Mouse (Mus musculus): Measurements from ENCODE around the gene Myo3b.

Myo3b gene

DNA sequence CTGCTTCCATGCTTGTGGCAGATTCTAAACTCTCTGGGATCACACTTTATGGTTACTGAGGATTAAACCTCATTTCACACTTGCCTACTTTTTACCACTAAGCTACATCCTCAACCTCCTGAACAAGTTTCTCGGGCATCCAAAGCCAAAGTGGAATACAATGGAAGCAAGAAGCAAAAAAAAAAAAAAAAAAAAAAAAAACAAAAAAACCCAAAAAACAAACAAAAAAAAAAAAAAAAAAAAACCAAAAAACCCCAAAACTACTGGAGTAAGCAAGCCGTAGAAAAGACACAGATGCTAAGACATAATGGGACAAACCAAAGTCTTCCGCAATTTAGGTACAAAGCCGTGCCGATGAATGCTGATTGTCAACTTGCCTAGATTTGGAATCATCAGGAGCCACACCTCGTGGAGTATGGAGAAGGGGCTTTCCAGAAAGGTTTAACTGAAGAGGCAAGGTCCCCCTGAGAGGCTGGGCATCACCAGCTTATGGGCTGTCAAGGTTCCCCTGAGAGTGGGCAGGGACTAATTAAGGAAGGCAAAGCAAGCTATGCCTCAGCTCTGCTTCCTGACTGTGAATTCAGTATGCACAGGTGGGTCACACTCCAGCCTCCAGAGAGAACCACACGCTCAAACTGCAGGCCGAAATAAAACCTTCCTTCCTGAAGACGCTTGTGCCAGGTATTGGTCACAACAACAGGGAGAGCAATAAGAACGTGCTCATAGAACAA, 313.7 kb downstream of the Myo3b start:
- DNase-seq (ENCODE audit: low spot score in 2 of 2), result no peak

DNA sequence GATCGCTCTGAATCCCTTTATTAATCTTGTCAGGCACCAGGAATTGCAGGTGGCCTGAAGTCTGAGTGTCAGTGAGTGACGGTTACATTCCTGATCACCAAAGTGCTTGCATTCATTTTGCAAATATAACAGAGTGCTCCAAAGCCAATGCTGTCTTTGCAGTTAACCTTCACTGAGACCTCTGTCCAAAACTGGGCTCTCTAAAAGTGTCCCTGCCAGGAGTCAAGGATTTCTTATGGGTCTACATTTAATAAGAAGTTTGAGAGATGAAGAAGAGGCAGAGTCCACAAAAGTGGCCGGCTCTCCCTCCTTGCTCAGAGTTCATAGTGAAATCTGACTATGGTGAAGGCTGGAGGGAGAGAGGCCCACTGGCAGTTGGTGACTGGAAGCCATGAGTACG, 315.1 kb downstream of the Myo3b start:
- DNase-seq (ENCODE audit: low spot score in 2 of 2), result no peak

DNA sequence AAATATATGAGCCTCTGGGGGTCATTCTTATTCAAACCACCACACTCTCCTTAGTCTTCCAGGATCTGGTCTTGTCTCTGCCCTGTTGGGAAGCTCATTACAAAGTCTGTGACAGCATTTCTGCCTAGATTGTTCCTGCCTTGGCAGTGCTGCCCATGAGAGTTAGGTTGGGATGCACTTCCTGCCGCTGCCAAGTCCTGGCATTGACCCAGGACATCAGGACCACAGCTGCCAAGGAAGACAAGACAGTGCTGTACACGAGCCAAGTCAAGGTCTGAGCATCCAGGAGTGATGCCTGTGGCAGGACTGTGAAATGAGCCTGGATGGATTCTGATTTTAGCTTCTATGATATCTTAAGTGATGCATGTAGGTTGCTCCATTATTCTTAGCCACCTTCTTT, 316.1 kb downstream of the Myo3b start:
- DNase-seq (ENCODE audit: low spot score in 2 of 2), result no peak

DNA sequence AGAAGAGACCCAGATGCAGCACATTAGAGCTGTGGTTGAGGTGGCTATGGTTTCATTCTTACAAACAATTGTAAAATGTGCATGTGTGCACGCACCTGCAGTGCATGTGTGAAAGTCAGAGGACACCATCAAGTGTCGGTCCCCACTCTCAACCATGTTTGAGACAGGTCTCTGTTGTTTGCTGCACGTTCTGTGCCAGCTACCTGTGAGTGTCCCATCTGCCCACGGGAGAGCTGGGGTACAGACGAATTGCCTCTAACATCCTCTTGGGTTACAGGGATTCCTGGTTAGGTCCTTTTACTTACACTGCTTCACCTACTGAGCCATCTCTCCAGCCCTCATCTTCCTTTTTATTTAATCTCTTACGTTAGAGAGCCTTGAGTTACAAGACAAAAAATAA, 330.5 kb downstream of the Myo3b start:
- no peak for DNase-seq (ENCODE audit: low spot score in 2 of 2)

DNA sequence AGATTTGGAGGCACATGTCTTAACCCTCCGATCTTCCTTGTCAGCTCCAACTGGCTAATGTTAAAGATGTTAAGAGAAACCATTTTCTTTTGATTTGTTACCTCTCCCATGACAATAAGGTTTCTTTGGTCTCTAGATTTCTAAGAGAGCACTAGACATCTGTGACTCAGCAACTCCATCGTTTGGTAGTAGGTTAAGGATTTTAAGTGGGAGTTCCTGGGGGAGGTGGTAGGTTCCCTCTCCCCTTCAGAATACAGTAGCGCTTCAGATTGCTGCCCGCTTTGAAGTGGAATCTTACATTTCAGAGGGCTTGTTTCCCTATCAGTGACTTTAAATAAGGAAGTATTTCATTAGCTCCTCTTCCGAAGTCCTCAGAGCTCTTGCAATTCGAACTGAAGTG, 340.4 kb downstream of the Myo3b start:
- DNase-seq (ENCODE audit: low spot score in 2 of 2), result no peak

DNA sequence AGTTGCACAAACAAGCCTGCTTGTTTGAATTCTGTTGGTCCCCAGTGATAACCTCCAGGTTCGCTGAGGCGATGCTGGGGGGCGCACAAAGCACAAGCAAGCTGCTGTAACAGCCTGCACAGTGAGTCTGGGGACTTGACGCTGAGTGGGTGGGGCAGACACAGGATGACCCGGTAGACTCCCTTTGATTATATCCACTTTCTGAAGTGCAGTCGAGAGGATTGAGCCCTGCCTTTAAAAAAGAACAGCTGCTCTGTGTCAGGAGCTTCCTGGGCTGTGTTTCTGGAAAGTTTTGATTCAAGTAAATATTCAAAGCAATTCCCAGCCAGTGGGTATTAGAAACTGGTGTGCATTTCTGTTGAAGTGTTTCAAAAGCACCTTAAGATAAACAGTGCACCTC, 341.0 kb downstream of the Myo3b start:
- DNase-seq (ENCODE audit: low spot score in 2 of 2), result no peak

DNA sequence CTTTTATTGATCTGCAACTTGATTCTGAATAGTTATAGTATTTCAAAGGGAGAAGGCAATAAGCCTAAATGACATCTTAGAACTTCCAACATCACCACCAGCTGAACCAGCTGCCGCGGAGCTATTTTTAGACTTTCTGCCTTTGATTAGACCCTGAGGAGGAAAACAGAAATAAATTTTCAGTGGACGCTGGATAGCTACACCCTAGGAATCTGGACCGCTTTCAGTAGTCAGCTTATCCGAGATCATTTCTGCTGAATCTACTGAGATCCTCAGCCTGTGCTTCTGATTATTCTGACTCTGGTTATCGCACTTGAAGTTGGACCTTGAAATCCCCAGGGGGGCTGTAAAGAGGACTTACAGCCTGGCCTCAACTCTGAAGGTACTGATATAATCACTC, 349.7 kb downstream of the Myo3b start:
- DNase-seq (ENCODE audit: low spot score in 2 of 2), result no peak

DNA sequence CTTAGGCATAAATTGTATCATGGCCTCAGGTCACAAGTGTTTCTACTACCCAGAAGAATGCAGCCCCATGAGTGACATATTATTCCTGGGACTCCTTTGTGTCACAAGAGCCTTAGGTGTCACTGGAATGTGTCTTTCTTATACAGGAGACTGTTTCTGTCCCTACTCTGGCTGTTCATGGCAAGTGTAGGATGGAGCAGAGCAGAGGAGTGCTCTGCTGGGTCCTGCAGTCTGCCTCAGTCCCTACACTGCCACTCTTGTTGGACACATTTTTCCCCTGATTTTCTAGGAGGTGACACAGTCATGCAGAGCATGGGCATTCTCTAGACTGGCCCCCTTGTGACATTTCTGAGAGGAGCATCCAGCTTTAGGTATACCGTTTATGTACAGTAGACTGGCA, 350.2 kb downstream of the Myo3b start:
- DNase-seq (ENCODE audit: low spot score in 2 of 2), result no peak

DNA sequence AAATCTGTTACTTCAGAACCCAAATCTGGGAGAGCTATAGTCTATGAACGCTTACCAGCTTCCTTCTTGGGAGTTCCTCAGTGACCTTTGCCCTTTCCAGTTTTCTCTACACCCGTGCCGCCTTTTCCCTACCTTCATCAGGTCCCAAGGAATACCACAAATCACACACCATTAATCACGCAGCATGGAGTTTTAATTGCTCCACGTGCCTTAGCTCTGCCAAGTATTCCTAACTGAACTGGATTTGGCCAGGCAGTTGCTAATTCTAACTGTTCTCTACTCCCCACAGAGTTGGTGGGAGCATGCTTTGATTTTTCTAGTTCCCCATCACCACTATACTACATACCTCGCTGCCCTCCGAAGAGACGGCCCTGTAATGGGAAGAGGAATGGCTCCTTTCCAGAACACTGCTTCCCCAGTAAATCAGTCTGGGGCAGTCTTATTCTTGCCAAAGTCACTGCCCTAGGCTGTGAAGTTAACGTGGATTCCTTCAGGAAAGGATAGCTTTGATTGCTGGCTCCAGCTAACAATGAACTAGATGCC, 358.9 kb downstream of the Myo3b start:
- DNase-seq (ENCODE audit: low spot score in 2 of 2), result no peak

DNA sequence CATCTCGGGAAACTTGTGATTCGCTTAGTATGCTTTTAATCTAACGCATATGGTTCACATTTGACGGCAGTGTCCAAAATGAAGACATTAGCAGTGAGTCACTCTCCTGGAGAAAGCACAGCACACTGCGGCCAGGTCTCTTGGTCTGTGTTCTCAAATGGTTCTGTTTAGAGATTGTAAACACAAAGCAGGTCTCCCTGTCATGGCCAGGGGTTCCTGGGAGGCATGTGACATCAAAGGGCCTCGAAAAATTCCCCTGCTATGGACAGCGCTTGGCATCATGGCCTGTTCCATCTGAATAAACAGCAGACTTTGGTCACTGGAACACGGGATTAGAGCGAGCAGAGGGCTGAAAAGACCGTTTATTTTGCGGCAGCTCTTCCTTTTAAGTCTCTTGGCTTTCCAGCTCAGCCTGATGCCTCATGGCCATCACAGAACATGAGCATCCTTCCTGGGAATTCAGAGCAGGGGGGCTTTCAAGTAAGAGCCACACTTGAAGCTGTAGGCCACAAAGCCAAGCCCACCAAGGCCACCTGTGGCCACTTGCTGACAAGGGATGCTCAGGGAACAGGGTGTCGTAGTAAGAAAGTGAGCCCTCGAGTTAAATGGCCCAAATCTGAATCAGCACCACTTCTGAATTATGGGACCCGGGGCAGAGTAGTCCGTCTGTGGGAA, 360.7 kb downstream of the Myo3b start:
- peak in 1 of 2 experiments; percentile 44 for DNase-seq (ENCODE audit: low spot score in 2 of 2)

DNA sequence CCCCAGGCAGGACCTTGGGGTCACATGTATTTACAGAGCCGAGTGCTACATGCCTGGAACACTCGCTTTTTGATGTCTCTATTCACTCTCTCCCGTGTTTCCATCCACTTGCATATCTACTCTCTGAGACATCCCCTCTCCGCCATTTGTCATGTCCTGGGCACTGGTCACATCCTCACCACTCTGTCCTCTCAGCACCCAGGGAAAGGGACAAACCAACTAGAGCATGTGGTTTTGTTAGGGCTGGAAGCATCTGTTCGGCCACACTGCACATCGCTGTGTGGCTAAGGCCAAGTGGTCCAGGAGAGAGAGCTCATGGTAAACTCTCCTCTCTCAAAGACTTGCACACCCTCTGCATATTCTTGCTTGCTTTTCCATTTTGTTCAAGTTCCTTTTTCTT, 361.4 kb downstream of the Myo3b start:
- DNase-seq (ENCODE audit: low spot score in 2 of 2), result peak in 1 of 2 experiments; percentile 19

DNA sequence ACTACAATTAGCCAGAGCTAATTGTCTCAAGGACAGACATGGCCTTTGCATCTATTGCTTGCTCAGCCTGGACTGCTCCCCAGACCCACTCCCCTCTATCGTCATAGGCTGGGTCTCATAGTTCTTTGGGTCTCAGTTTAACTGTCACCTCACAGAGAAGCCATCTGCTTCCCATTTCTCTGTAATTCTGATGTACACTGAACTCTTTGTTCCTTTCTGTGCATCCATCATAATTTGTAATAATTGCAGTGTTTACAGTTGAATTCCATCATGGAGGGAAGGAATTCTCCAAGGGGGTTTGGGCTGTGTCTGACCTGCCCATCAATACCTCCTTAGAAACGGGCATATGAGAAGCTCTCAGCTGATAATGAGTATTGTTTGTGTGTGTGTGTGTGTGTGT, 365.4 kb downstream of the Myo3b start:
- DNase-seq (ENCODE audit: low spot score in 2 of 2), result peak in 1 of 2 experiments; percentile 13

DNA sequence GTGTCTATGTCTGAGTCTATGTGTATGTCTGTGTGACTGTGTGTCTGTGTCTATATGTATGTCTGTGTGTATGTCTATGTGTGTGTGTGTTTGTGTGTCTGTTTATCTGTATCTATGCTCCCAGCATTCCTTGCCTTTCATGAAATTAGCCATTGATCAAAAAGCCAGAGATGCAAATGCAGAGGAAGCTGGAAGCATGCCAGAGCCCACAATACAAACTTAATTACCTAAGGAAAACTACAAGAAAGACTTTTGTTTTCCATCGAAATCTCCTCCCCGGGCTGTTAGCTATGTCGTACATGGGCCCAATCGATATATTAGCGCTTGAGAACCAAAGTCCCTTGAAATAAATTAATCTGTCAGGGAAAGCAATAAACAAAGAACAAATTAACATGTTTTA, 367.9 kb downstream of the Myo3b start:
- DNase-seq (ENCODE audit: low spot score in 2 of 2), result peak in 1 of 2 experiments; percentile 10

DNA sequence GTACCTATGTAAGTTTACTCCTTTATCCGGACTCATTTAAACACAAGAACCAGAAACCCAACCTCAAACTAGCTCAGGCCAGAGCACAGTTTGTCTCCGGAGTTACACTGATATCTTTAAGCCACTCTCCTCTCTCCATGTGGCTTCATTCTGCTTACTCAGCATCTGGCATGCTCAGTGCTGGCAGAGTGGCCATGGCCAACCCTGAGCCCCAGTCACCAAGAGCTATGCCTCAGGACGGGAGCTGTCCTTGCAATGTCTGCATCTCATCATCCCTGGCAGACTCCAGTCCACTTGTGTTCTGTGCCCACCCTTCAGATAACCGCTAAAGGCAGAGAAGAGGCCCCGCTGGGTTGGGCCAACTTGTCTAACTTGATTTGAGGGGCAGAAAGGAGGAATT, 368.8 kb downstream of the Myo3b start:
- DNase-seq (ENCODE audit: low spot score in 2 of 2), result no peak

DNA sequence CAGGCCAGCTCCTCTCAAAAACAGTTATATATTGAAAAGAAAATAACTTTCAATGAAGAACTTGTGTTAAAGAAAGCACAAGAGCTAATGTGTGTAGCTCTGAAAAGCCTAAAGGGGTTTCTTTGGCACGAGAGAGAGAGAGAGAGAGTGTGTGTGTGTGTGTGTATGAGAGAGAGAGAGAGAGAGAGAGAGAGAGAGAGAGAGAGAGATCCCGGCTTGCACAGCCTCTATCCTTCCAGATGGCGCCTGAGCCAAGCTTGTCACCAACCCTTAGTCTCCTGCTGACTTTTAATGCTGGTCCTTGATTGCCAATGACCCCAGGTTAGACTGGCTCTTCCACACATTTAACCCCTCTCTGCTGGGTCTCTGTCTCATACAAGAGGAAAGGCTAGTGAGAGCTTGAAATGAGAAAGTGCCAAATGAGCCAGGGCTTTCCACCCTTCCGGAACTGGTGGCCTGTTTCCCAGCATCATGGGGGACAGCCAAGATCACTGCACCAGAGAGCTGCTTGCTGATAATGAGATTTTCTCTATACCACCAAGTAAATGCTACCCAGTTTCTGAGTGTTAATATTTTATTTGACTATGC, 371.5 kb downstream of the Myo3b start:
- no peak for DNase-seq (ENCODE audit: low spot score in 2 of 2)

DNA sequence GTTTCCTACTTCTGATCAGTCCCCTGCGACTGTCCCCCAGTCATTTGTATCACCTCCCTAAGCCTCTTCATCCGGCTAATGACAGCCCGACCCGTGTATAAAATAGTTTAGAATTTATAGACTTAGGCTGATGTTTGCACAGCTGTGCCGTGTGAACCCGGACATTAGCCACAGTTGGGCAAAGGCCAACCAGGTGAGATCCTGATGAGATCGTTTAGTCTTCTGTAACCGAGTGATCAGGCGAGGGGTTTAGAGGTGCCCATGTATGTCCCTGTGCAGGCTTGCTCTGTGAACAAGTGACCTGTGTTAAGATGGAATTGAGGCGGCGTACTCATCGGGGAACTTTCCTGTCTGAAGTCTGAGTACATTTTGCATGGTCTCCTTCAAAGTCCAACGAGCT, 373.4 kb downstream of the Myo3b start:
- no peak for DNase-seq (ENCODE audit: low spot score in 2 of 2)

DNA sequence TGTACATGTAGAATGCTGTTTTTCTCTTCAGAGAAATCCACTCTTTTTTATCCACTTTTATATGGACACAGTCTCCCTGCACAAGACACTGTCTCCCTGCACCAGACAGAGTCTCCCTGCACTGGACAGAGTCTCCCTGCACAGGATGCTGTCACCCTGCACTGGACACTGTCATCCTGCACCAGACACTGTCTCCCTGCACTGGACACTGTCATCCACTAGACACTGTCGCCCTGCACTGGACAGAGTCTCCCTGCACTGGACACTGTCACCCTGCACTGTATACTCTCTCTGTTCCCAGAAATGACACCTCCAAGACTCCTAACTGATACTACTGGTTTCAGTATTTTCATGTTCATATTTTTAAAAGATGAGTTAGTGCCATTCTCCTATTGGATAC, 375.5 kb downstream of the Myo3b start:
- no peak for DNase-seq (ENCODE audit: low spot score in 2 of 2)

DNA sequence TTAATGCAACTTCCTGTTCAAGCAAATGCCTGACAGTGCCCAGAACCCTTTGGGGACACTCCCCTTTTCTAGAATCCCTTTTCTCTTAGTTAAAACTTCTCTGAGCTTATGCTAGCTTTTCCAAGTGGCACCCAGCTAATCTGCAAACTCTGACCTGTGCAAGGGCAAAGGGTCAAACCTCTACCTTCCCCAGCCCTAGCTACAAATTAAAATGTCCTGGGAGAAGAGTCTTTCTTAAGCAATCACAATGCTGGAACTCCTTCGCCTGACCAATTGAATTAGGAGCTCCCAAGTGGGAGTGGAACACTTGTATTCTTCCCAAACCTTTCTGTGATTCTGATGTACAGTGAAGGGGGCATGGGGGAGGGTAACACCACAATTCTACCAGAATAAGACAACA, 376.6 kb downstream of the Myo3b start:
- DNase-seq (ENCODE audit: low spot score in 2 of 2), result no peak

DNA sequence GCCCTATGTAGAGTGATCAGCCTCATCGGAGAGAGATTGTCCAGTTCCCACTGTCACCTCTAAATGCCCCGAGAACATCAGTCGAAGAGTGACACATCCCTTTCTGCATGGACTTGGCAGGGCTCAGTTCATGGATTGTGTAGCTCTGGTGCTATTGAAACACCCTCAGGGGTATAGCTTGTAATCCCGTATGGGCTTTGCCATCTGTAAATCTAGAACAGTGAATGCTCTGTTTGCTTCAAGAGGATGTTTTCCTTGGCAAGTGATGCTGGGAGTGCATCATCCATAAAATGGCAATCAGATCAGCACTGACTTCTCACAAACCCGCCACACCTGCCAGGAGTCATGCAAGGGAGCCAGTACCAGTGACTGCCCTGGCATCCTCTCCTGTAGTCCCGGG, 380.4 kb downstream of the Myo3b start:
- DNase-seq (ENCODE audit: low spot score in 2 of 2), result no peak

DNA sequence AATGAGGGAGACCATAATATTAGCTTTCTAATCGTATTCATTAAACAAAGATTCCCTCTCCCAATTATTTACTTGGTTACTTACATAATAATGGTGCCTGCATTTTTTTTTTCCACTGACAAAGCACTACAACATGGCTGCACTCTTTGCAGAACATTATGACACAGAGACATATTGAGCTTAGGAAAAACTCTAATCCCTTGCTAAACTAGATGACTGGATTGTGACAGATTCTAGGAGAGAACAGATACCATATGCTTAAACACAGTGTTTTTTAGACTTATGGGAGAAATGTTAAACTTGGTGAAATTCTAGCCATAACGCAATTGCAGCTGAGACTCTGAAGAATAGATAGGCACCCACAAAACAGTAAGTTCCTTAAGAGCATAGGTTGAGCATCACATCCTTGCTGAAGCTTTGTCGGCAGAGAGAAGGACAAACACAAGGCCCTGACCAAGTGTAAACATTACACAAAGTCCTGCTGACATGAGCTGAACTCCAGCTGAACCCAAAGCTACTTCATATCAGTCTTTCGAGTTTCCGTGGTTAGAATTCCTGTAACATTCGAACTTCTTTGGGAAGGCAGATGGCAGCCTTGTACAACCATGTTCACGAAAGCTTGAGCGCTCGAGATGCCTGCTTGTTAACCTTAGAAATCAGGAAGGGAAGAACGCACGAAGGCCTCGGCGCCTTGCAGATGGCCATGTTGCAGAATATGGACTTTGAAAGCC, 382.4 kb downstream of the Myo3b start:
- no peak for DNase-seq (ENCODE audit: low spot score in 2 of 2)

DNA sequence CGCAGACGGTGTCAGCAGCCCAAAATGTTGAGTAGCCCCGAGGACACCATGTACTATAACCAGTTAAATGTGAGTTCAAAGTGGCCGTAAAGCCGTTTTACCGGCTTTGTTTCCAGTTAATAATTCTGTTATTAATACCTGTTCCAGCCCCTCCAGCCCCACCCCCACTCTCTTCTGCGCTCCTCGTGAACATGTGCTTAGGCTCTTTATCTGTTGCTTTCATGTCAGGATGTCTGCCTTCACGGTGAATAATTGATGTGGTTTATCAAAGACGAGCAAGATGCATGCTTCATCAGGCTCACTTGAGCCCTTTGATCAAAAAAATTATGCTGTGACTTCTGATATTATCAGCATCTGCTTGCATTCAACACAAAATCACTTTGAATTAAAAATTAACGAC, 386.7 kb downstream of the Myo3b start:
- DNase-seq (ENCODE audit: low spot score in 2 of 2), result no peak

DNA sequence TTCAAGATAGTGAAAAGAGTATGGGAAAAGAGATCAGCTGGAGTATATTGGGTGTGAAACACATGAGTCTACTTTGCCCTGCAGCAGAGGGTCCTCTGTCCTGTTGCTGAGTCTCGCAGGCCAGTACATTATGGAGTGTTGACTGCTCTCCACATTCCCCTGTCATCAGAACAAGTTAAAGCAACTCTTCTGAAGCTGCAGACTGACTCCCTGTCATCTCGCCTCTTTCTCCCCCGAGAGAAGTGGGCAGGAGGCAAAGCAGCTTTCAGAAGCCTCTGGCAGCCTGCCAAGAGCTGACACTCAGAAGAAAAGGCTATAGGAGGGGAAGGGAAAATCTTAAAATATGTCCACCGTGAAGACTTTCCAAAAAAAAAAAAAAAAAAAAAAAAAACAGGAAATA, 404.1 kb downstream of the Myo3b start:
- DNase-seq (ENCODE audit: low spot score in 2 of 2), result no peak
